Mouse (Mus musculus): Measurements from ENCODE around the gene Cnn1.
"Not testable (repeated sequence)": the region's sequence is repeated elsewhere in the genome, so short reads cannot be mapped to it uniquely, and the experiment has no call there.

Cnn1 gene

DNA sequence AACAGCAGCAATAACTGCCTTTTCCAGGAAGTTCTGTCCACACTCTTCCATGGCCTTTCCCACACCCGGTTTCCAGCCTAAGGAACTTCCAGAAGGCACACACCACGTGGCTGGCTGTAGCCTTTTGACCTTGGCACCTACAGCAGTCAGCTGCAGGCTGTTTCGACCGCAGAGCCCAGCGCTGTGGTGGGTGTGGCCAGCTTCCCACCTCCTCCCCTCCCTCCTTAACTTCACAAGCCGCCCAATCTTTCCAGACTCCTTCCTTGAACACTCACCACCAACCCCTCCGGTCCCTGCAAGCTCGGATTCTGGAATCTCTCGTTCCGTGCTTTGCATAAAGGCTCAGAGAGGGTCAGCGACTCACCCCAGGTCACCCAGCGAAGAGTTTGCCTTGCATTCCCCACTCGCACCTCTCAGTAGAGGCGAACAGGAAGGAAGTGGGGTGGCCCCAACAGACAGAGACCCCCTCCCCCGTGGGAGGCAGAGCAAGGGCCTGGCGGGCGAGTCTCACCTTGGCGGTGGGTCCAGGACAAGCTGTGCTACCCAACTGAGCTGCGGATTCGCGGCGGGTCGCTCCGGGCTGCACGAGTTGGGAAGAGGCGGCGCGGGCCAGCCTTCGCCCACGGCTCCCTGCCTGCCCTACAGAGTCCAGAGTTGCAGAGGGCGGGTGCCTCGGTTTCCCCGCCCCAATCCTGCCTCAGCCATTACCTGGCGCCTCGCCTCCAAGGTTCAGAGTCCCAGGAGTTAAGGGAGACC is 32.4 kb downstream of the Cnn1 start:
- DNase-seq, result no peak

DNA sequence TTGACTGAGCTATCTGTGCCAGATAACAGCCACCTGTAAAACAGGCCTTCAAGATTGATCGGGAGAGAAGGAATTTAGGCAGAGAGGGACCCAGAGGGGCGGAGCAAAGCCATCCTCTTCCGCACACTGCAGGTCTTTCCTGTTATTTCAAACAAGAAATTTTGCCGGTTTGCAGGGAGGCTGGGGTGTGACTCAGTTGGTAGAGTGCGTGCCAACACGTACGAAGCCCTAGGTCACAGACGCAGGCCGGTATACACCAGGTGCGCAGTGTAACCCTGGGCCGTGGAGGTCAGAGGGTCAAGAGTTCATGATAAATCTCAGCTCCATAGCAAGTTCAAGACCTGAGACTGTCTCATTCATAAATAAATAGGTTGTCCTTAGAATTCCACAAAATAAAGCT is 33.2 kb downstream of the Cnn1 start:
- DNase-seq, result no peak

DNA sequence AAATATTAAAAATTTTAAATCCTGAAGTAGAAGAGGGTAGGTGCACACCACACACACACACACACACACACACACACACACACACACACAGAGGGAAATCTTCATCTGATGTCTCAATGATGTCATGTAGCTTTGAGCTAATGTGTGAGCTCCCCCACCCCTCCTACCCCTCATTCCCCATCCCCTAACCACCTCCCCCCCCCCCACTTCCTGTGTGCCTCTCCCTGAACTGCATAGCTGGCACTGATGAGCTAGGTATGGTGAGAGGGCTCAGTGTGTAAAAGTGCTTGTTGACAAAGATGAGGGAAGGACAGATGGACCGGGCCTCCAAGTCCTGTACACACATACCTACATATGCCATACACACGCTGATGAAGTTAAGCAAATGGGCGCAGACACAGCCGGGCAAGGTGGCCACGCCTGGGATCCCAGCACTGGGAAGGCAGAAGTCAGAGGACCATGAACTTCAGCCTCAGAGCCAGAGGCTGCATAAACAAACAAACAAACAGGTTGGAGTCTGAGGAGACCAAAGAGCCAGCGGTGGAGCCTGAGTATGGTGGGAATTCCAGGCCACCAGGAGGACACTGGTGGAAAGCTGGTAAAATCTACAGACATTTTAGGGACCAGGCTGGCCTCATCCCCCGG is 35.4 kb downstream of the Cnn1 start:
- DNase-seq, result no peak

DNA sequence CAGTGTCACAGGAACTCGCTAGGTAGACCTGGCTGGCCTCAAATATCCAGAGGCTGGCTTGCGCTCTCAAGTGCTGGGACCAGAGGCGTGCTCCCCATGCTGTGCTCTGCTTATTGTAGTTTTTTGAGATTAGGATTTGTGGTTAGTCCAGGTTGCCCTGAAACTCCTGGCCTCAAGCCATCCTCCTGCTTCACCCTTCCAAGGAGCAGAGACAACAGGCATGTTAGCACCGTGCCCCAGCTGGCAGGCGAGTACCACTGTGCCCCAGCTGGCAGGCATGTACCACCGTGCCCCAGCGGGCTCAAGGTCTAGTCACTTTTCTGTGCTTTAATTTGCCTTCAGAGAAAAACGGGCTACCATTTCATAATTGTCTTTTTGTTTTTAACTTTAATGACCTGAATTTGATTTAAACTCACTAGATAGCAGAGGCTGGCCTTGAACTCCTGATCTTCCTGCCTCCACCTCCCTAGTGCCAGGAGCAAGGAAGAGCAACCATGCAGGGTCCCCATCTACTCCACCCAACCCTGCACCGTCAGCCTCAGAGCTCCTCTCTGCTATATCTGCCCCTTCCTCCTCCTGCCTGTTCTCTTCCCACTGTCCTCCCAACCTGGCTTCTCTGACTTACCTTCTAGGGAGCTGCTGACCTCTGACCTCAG is 36.1 kb downstream of the Cnn1 start:
- DNase-seq, result no peak

DNA sequence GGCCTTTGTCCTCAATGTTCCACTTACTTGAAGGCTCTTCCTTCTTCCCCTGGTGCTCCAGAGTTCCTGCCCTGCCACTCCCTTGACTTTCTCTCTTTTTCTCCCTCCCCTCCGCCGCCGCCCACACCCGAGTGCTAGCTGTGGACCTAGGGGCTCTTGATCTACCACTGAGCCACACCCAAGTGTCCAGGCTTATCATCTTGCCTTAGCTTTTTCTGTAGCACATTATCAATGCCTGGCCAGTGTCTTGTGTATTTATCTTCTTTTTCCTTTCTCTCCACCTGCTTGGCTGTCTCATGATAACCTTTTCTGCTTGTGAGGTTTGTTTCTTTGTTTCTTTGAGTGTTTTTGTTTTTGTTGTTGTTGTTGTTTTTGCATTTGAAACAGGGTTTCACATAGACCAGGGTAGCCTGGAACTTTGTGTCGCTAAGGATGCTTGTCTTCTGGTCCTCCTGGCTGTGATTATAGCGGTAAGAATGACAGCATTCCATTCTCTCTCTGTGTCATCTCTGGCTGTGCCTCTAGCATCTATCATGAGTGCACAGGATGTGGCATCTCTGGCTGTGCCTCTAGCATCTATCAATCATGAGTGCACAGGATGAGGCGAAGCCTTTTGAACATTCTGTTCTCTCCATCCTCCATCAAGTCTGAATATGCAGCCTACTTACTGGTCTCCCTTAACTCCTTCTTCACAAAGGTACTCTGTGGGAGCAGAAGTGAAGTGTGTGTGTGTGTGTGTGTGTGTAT is 36.8 kb downstream of the Cnn1 start, which contains the start of gene Acp5:
TSS of gene Acp5 (minus strand) at position 68 of the 747 bp plus-strand sequence.
- DNase-seq, result no peak

DNA sequence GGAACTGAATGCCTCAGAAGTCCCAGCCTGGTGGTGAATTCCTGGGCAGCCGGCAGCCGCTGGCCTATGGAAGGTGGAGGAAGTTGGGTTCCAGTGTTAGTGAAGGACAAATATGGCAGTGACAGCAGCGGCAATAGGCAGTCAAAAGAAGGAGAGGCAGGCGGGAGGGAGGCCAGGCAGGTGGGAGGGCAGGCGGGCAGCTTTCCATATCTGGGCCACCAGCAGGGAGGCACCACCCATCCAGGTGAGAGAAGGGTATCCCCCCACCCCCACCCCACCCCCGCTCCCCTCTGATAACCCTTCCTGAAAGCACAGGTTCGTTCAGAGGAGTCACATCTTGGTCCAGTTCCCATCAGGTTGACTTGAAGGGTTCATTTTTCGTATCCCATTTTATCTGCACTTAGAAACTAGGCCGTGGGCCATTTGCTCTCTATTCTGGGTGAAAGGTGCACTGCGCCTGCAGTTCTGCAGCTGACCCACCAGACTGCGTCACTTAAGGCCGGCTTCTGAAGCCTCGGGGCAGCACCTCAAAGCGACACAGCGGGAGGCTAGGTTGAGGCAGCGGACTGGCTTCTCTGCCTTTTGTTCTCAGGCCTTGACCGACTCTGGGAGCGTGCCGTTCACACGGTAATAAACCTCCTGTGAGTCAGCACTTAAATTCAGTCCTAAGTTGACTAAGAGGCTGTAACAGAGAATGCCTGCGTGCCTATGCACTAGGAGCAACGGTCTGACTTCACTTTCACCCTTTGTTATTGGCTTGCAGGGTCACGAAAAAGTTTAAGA is 37.9 kb downstream of the Cnn1 start:
- DNase-seq, result no peak

DNA sequence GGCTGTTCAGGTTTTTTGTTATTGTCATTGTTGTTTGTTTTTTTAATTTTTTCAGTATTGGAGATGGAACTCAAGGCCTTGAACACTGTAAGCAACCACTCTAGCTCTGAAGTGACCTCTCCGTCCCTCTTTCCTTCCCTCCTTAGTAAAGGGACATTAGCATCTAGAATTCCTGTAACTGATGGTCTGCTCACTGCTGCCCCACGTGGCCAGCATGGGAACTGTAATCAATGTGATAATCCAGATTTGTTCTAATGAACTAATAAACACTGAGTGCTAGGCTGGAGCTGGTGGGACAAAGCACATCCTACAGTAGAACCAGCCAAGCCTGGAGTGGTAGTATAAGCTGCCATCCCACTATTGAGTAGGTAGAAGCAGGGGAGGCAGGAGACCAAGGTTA is 39.5 kb downstream of the Cnn1 start:
- peak; percentile 57 to 64 for DNase-seq

DNA sequence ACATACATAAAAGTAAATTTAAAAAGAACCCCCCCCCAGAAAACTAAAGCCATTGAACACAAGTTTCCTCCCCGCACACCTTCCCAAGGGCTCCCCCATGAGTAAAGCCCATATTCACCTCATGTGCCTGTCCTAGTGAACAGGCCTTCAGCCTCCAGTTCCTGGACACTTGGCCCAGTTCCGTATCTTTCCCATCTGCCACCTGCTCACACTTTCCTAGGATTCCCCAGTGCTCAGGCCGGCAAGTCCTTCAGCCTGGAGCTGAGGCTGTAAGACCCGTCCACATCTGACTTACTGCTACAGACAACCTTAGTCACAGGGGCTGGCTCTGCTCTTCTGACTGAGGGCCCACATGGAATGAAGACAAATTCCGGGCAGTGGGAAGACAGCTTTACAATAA is 40.7 kb downstream of the Cnn1 start:
- DNase-seq, result peak; percentile 68 to 71

DNA sequence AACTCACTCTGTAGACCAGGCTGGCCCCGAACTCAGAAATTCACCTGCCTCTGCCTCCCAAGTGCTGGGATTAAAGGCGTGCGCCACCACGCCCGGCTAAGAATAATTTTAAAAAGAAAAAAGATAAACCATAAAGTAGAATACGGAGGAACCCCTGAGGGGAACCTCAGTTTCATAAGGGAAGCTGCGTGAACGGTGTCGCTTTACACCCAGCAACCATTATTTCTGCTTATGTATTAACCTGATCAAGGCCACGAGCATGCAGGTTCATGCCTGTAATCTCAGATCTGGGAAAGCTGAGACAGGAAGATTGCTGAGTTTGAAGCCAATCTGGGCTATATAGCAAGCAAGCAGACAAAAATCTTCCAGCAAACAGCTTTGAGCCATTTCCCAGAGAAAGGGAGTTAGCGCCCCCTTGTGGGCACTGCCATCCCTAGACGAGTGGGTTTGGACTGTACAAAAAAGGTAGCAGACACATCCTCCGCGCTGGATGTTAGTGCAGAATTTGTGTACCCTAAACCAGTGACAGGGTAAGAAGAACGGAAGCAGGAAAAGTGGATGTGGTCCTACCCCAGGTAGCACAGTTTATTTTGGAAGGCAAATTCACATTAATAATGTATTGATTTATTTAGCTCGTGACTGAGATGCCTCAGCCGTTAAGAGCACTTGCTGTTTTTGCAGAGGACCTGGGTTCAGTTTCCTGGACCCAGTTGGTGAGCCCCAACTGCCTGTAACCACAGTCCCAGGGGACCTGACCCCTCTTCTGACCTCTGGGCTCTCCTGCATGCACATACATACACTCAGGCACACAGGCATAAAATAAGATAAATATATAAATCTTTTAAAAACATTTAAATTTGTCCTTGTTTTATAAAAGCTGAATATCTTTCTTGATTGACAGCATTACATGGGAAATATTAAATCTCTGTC is 44.4 kb downstream of the Cnn1 start:
- DNase-seq, result peak; percentile 94 to 95

DNA sequence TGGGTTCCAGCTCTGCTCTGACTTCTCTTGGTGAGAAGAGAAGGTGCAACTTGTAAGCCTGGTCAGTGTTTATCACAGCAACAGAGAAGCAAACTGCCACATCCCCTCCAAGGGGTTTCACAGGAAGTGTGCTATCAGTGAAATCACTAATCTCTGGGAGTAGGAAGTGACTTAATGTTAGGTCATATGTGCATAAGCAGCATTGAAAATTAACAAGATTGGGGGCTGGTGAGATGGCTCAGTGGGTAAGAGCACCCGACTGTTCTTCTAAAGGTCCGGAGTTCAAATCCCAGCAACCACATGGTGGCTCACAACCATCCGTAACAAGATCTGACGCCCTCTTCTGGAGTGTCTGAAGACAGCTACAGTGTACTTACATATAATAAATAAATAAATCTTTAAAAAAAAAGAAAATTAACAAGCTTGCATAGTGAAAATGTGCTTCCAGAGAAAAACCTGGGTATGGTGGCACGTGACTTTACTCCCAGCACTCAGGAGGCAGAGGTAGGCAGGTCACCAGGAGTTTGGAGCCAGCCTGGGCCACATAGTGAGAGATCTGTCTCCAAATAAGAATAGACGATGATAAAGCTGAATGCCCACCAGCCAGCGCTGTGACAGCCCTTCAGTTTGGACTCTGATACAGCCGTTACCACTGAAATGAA is 45.4 kb downstream of the Cnn1 start:
- DNase-seq, result no peak

DNA sequence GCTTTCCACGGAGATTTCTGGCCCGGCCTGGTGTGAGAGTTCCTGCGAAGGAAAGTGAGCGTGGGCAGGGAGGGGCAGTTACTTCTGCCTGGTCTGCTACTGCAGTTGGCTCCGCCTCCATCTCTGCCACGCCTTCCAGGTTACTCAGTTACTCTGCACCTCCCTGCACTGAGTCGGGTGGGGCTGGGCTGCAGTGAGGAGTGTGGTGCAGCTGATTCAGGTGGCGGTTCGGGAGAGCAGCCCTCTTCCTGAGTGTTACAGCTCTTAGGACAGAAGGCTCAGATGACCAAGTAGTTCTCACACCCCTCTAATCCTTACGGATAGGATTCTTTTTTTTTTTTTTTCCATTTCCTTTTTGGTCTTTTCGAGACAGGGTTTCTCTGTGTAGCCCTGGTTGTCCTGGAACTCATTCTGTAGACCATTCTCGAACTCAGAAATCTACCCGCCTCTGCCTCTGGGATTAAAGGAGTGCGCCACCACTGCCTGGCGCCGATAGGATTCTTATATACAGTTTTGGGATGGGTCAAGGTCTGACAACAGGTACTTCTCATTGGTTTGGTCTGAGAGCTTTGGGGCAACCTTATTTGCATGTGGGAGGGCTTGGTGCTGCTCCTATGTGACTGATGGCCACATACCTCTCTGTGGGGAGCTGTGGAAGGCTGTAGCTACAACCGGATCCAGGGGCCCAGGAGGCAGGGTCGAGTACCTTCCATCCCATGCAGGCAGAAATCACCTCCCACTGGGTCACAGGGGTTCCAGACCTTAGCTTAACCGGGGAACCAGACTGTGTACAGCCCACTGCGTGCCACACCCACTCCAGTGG is 50.6 kb downstream of the Cnn1 start:
- DNase-seq, result no peak

DNA sequence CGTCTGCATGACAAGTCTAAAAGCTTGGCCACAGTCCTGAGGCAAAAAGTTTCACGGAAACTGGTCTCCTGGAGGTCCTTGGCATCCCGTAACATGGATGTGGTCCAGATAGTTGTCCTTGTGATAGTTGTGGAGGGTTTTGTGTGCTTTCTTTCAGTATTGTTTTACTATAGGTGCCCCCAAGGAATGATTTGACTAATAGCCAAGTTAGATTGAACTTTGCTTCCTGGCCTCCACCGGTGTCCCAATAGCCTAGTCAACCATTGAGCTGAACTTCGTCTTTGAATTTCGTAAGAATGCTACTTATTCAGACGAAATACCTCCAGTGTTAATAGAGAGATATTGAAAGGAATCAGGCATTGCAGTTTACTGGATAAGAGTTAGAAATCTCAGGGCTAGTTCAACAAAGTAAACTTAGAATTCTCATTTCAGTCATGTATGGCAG is 51.3 kb downstream of the Cnn1 start:
- DNase-seq, result not testable (repeated sequence)

DNA sequence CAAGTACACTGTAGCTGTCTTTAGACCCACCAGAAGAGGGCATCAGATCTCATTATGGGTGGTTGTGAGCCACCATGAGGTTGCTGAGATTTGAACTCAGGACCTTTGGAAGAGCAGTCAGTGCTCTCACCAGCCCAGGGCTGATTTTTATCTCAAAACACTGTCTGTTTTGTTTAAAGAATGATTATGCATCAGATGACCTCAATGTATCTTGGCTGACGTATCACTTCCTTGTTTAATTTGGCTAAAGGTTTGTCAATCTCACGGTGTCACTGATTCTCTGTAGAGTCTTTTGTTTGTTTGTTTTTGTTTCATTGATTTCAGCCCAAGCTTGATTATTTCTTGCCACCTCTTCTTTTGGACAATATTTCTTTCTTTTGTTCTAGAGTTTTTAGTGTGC is 51.9 kb downstream of the Cnn1 start:
- DNase-seq, result no peak

DNA sequence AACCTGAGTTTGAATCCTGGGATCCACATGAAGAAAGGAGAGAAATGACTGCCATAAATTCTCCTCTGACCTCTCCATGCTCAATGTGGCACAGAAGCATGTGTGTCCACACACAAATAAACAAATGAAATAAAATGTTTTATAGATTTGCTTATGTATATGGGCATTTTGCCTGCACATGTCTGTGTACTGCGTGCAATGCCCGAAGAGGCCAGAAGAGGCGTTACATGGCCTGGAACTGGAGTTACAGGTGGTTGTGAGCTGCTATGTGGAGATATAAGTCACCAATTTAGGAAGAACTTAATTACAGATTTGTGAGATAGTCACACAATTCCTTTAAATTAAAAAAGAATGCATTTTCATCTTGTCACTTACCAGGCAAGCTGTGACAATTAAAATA is 54.8 kb downstream of the Cnn1 start:
- no peak for DNase-seq

DNA sequence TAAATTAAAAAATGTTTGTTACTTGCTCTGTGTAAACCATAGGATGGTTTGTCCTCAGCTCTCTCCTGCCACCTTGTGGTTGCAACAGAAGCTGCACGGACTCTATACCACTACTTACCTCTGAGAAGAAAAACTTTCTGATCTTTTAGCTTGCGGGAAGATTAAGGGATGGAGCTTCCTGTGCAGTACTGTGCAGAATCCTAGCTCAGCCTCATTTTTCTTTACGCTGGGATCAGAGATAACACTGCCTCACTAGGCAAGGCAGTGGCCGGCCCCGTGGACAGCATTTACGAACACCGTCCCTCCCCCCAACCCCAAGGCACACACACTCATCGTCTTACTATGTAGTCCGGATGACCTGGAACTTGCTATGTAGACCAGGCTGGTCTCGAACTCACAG is 56.6 kb downstream of the Cnn1 start:
- DNase-seq, result peak; percentile 69 to 79

DNA sequence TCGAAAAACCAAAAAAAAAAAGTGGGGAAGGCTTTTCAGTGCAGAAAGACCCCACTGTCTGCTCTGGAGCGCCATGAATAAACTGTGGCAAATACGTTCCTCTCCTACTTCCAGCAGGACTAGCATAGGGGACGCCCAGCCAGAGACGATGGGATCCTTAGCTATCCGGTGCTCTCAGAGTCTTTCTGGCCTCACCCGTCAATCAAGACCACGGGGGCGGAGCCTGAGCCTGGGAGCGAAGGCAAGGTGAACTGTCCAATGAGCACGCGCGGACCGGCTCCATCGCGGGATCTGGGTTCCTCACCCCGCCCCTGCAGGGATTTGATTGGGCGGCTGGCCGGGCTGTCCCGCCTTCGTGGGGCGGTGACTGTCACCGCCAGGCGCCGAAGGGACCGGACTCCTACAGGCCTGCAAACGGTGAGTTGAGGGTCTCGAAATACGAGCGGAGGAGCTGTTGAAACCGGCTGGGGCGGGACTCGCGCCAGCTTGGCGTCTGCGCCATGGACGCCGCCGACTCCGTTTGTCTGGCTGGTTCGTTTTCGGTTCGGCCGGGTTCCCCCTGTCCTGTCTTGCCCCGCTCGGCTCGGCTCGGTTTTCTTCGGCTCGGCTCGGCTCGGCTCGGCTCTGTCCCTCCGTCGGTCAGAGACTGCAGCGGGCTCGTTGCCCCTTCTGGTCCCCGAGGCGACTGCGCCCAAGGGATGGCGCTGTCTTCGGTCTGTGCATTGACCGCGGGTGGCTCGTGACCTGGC is 57.7 kb downstream of the Cnn1 start, which contains the start of gene Pigyl:
TSS of gene Pigyl (plus strand) at position 350 of the 749 bp plus-strand sequence.
- DNase-seq, result peak; percentile 98 to 100

DNA sequence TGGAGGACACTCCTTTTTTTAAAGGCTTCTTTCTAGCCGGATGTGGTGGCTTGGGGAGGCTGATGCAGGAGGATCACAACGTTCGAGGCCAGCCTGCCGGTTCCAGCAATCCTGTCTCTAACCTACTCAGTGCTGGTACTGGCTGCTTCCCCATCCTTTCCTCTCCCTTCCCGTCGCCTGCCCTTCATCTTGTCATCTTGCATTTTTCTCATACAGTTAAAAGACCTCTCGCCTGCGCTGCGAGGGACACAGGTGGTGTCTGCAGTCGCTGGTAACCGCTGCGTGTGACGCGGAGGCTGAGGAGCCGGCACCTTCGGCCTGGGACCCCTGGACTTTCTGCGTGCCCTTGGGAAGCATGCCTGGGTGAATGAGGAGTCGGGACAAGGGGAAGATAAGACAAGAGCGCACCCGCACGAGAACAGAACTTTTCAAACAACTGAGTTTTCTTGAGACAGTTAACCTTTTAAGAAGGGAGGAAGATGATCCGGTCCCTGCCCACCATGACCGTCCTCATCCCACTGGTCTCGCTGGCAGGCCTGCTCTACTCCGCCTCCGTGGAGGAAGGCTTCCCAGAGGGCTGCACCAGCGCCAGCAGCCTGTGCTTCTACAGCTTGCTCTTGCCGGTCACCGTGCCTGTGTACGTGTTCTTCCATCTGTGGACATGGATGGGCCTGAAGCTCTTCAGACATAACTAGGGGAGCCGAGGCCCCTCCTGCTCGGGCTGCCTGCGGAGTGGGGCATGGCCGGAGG is 58.7 kb downstream of the Cnn1 start:
- DNase-seq, result peak; percentile 28 to 31

Measured in cerebellum, postnatal 36 days (tissue).